Mouse (Mus musculus): ENCODE measurements around the gene Dnah11.

The Dnah11 gene

DNA sequence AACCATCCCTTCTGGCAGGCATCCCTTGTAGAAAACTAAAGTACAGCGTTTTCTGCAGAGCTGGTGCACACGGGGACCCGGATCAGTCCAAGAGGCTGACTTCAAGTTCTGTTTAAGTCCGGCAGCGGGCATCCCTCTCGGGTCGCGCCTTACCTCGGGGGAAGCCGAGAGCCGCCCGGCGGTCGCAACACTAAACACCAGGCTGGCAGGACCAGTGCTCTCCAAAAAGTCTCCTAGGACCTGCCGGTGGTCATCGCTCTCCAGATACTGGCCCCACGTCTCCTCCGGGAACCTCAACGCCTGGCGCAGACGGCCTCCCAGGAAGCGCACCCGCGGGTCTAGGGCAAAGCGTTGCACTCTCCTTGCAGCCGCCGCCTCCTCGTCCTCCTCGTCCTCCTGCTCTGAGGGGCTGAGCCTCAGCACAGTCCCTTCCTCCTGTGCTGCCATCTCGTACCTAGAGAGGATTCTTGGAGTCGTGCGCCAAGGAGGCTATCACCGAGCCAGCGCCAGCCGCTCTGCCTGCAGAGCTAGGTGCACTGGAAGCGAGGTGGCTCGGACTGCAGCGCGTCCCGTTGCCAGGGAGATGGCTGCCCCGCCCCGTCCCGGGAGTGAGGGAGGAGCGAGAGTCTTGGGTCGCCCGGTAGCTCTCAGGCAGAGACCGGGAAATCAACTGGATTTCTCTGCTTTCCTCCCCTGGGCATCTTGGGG is at the start of gene Dnah11:
TSS of gene Dnah11 (minus strand) at position 658 of the 708 bp plus-strand sequence.
- peak; percentile 34 for DNase-seq (ENCODE audit: low read depth)

DNA sequence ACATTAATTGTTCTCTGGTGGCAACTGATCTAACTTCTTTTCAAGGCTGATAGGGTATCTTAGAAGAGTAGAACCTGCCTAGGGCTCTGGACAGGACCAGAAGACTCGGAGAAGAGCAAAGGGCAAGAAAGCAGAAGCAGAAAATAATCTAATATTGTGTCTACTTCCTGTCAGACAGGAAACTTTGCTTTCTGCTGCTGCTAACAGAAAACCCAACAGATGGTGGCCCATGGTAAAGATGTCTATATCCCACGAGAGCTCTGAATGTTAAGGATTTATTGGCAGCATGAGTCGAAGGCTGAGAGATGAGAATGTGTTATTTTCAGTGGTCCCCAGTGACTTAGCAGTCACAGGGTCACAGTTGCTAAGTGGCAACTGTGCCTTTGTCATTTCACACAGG is 22.3 kb upstream of the Dnah11 start:
- DNase-seq (ENCODE audit: low read depth): no peak

- DNase-seq (ENCODE audit: low read depth): no peak
Observed at GRCm38 (mm10) chr12:118220062-118220461, 21.2 kb upstream of the Dnah11 start.

- no peak for DNase-seq (ENCODE audit: low read depth)
Observed at GRCm38 (mm10) chr12:118212163-118212562, 13.3 kb upstream of the Dnah11 start.

- no peak for DNase-seq (ENCODE audit: low read depth)
Observed at GRCm38 (mm10) chr12:118196583-118196982, 2.3 kb downstream of the Dnah11 start.

DNA sequence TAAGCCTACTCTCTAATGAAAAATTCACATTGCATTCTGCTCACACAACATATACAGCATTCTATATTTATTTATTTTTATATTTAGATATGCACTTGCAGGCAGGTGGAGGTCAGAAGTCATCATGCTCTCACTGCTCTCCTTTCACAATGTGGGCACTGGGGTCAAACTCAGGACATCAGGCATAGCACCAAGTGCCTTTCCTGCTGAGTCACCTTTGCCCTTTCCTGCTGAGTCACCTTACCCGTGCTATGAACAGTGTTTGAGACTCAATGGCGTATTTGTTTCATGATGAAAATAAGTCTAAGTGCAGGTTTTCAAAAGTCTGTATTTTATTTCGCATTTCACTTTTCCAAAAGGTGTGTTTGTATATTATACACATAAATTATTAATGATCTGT is 9.3 kb downstream of the Dnah11 start:
- no peak for DNase-seq (ENCODE audit: low read depth)

DNA sequence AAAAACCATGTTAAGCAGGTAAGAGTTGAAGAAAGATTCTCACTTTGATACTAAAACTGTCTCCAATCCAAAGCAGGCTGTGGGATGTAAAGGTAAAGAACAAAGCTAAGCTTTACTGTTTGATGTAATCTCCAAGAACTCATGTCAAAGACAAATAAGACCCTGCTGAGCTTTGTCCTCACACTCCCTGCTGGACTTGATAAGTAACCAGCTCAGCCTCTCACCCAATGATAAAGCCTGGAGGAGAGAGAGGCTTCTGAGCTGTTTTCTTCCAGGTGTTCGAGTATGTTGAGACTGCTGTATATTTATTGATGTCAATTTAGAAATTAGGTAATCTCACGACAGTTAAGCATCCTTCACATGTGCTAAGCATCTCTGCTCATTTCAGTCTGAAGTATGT is 11.2 kb downstream of the Dnah11 start:
- no peak for DNase-seq (ENCODE audit: low read depth)

DNA sequence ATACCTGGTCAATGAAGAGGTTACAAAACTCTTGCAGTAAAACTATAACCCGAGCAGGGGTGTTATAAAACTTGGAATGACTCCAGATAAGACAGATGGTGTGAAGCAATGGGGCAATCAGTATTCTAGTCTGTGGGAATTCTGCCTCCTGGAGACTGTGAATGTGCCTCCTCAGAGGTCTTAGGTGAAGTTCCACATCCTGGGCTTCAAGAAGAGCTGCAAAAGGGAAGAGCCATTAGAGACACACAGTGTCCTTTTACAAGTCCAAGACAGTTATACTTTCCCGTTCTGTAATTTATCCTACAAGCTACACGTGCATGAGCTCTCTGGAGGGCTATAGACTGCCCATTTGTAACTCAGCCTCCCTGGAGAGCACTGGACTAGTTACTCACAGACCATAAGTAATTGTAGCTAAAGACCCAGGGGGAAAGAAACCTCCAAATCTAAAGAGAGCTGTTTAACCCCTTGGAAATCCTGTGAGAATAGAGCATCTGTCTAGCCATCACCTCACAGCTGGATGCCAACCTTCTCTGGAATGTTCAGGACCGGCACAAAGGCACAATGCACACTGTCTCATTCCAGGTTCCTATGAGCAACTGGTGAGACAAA is 11.9 kb downstream of the Dnah11 start:
- no peak for DNase-seq (ENCODE audit: low read depth)

- no peak for DNase-seq (ENCODE audit: low read depth)
Observed at GRCm38 (mm10) chr12:118186120-118186880, 12.5 kb downstream of the Dnah11 start.

GRCm38 (mm10) chr12:118184731-118185130 is 14.1 kb downstream of the Dnah11 start:
- DNase-seq (ENCODE audit: low read depth): no peak

DNA sequence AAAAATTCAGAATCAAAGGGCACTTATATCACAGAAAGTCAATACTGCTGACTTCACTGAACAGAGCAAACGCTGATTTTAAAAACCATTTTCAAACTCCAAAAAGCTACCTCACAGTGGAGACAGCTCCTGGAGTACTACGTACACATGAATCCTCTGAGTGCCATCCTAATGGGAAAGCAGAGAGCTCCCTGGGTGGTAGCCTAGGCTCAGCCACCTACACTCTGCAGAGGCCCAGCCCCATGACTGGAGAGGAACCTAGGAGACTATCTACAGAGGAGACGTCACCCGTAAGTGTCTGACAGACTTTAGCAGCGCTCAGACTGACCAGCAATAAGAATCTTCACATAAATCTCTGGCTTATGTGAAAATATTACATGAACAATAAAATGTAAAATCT is 21.1 kb downstream of the Dnah11 start:
- no peak for DNase-seq (ENCODE audit: low read depth)

DNA sequence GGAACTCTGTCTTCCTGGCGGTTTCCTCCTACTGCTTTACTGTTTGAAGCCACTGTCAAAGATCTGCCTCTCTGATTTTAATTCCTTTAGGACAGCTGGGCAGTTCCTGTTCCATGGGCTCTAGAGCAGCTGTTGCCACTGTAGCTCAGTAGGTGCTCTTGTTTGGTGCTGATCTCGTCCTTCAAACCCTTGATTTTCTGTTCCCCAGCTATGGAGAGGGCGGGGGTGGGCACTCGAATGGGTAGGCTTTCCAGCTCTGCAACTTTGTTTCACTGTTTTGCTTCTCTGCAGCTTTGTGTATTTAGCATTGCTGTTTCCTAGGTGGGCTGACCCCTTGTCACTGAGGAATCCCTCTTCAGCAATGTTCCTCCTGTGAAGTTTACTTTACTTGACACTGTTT is 34.1 kb downstream of the Dnah11 start:
- DNase-seq (ENCODE audit: low read depth): no peak

DNA sequence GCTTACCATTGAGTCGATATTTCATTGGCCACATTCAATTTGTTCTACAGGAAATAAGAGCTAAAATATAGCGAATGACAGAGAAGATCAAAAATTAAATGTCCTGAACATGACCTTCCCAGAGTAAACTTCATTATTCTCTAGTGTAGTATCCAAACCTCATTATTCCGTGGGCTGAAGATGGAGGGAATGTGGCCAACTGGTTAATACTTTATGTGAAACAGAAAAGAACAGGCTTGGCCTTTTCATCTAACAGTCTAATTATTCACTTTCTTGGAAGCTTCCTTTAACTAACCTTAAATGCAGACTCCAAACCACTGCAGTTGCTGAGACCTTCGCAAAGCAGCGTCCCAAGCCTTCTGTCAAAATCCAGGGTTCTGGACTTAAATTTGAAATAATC is 41.9 kb downstream of the Dnah11 start:
- no peak for DNase-seq (ENCODE audit: low read depth)

- DNase-seq (ENCODE audit: low read depth): no peak
Observed at GRCm38 (mm10) chr12:118147521-118148033, 51.3 kb downstream of the Dnah11 start.

GRCm38 (mm10) chr12:118128116-118128515 is 70.7 kb downstream of the Dnah11 start:
- no peak for DNase-seq (ENCODE audit: low read depth)

- DNase-seq (ENCODE audit: low read depth): no peak
Observed at GRCm38 (mm10) chr12:118119668-118120067, 79.2 kb downstream of the Dnah11 start.

DNA sequence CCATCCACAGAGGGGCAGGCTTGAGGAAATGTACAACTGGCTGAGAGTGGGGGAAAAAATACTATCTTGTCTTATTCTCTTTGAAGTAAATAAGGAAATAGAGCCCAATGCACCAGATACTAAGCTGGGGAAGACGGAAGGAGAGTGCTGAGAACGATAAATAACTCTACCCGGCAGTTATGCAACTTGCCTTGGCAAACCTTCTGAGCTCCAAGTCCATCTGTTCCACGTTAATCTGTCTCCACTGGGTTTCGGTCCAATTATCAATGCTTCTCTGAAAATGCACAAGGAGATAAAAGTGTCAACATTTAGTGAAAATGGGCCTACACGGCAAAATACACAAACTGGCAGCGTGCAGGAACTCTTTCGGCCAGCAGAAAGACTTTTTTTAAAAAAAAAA is 86.2 kb downstream of the Dnah11 start:
- DNase-seq (ENCODE audit: low read depth): no peak

GRCm38 (mm10) chr12:118111896-118112295 is 86.9 kb downstream of the Dnah11 start:
- DNase-seq (ENCODE audit: low read depth): no peak

DNA sequence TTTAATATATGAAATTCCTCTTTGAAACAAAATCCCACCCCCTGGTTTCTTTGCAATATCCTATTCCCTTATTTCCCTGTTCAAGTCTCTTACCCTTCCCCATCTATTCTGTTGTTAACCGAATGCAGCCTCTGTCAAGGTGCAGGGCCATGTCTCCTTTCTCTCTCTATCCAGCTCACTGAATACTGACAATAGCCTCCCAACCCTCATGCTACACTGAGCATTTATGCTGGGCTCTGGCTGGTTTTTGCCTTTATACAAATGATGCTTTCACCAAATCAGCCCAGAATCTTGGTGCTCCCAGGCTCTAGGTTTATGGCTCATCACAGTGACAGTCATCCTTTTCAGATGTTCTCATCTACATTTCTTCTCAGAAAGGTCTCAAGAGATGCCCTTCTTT is 91.1 kb downstream of the Dnah11 start:
- no peak for DNase-seq (ENCODE audit: low read depth)

GRCm38 (mm10) chr12:118104520-118104919 is 94.3 kb downstream of the Dnah11 start:
- no peak for DNase-seq (ENCODE audit: low read depth)

DNA sequence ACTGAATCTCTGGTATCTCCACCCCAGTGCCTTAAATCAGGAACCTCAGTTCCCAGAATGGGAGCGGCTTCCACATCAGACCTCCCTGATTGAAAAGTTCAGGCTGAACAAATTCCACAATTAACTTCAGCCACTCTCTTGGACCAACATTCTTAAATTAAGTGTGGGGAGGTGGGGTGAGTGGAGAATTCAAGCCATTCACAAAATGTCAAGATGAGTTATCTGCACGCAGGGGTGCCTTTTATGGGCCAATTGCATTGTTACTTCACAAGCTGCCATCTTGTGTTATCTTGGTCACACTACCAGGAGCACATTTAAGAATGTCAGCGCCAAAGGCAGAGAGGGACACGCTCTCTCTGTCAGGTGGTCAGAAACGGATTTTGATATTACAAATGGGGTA is 99.1 kb downstream of the Dnah11 start:
- no peak for DNase-seq (ENCODE audit: low read depth)

DNA sequence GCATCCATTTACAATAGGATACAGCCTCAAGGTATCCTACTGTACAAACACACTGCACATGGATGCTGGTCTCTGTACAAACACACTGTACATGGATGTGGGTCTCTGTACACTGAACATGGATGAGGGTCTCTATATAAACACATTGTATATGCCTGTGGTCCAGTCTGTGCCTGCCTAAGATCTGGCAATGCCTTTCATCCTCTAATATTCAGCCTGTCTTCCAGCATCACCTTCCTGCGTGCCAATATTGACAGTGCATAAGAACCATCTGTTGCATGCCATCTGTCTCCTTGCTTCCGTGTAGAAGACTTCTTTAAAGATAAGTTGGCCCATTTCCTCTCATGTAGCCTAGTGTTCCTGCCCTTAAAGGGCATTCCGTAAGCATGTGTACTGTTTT is 100.6 kb downstream of the Dnah11 start:
- DNase-seq (ENCODE audit: low read depth): no peak

DNA sequence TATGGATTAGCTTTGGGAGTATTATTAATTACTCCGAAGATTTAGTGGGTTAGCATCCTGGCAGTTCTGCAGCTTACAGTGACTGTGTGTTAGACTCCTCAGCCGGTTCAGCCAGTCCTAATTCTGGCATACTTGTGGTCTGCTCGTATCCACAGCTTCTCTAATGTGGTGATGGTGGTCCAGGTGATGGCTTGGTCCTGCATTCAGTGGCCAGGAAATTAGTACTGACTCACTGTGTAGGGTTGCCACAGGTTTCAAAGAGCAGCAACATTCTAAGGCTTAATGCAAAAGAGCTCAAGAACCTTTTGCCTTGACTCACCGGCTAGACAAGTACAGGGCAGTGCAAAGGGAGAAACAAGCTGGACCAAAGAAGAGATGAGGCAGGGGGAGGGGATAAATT is 103.9 kb downstream of the Dnah11 start:
- no peak for DNase-seq (ENCODE audit: low read depth)
